Mouse (Mus musculus): Measurements from ENCODE around the gene Fam133b. TPM values are rescaled to one million over a fixed set of nuclear protein-coding genes. Genes with fewer than 3 reads are reported as not detected.
"Not testable (repeated sequence)": the region's sequence is repeated elsewhere in the genome, so short reads cannot be mapped to it uniquely, and the experiment has no call there.

Gene Fam133b
- total and polyA plus RNA-seq, 2 experiments from 2014 or later: 11.4 to 12.9 TPM

GRCm38 (mm10) chr5:3600790-3601189 is 57.2 kb downstream of the Fam133b start:
- WGBS: 87% methylated on average over 3 of the region's 3 CpGs

DNA sequence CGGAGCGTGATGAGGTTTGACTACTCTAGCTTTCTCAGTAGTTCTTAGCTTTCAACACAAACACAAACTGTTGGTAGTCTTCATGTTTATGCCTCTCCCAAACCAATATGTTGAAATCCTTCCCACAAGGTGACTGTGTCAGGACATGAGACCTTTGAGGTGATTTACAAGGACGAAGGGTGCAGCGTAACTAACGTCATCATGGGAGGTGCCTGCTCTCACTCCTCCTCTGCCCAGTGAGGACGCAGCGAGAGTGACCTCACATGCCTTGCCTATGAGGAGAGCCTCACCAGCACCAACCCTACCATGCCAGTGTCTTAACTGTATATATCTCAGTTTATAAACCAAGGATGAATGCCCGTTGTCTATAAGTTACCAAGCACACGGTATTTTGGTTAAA is 63.5 kb downstream of the Fam133b start:
- no peak overlapping the region for H3K4me2 ChIP-seq (ENCODE audit: low read depth, low read length)
- no peak overlapping the region for H3K4me3 ChIP-seq (ENCODE audit: low read depth, low read length)
- no peak overlapping the region for H3K9ac ChIP-seq (replicated peaks; ENCODE audit: low read depth, low read length)
- H3K27ac ChIP-seq (ENCODE audit: low read depth): no peak overlapping the region
- ATAC-seq (ENCODE audit: insufficient read depth, low read depth): no peak
- 92% methylated on average over 9 of the region's 9 CpGs for WGBS
- H3K4me1 ChIP-seq (ENCODE audit: control insufficient read depth, insufficient read depth): no peaks in the 10 kb centered on the region
- no peak for TF ChIP-seq EP300 (IDR thresholded peaks at IDR 0.05; ENCODE audit: low read depth)
- no peaks in the 10 kb centered on the region for H3K27me3 ChIP-seq (ENCODE audit: control insufficient read depth, insufficient read depth, low read length)
- H3K9me3 ChIP-seq (replicated peaks; ENCODE audit: control insufficient read depth, low read length): no peaks in the 10 kb centered on the region
- H3K36me3 ChIP-seq (replicated peaks; ENCODE audit: control insufficient read depth, insufficient read depth, low read length): peaks cover 47% of the 10 kb centered on the region
- DNase-seq (ENCODE audit: low spot score): no peak

More at GRCm38 (mm10) chr5:3600790-3601189, 57.2 kb downstream of the Fam133b start:
- peaks cover 12% of the 10 kb centered on the region for H3K36me3 ChIP-seq (replicated peaks; ENCODE audit: control insufficient read depth, insufficient read depth, low read length)
- H3K27ac ChIP-seq (ENCODE audit: low read depth): no peak overlapping the region
- H3K9ac ChIP-seq (replicated peaks; ENCODE audit: low read depth, low read length): no peak overlapping the region
- H3K4me2 ChIP-seq (ENCODE audit: low read depth, low read length): no peak overlapping the region
- DNase-seq (ENCODE audit: low spot score) (no peak), ATAC-seq (ENCODE audit: insufficient read depth, low read depth) (no peak)
- H3K4me3 ChIP-seq (ENCODE audit: low read depth, low read length): no peak overlapping the region
- peaks cover 4% of the 10 kb centered on the region; the same call in 1 of the 2 replicates for H3K4me1 ChIP-seq (ENCODE audit: control insufficient read depth, insufficient read depth)
- no peaks in the 10 kb centered on the region for H3K27me3 ChIP-seq (ENCODE audit: control insufficient read depth, insufficient read depth, low read length)
- H3K9me3 ChIP-seq (replicated peaks; ENCODE audit: control insufficient read depth, low read length): no peaks in the 10 kb centered on the region
- TF ChIP-seq CTCF (IDR thresholded peaks at IDR 0.05; ENCODE audit: low read depth) (no peak), EP300 (IDR thresholded peaks at IDR 0.05; ENCODE audit: low read depth) (no peak)

GRCm38 (mm10) chr5:3609241-3609640 is 65.6 kb downstream of the Fam133b start:
- no peaks in the 10 kb centered on the region for H3K4me1 ChIP-seq (ENCODE audit: control insufficient read depth, insufficient read depth)
- no peak overlapping the region for H3K9ac ChIP-seq (replicated peaks; ENCODE audit: low read depth, low read length)
- DNase-seq (ENCODE audit: low spot score): no peak
- no peak for TF ChIP-seq EP300 (IDR thresholded peaks at IDR 0.05; ENCODE audit: low read depth)
- TF ChIP-seq CTCF (IDR thresholded peaks at IDR 0.05; ENCODE audit: low read depth): no peak
- no peaks in the 10 kb centered on the region for H3K27me3 ChIP-seq (ENCODE audit: control insufficient read depth, insufficient read depth, low read length)
- H3K27ac ChIP-seq (ENCODE audit: low read depth): no peak overlapping the region
- H3K9me3 ChIP-seq (replicated peaks; ENCODE audit: control insufficient read depth, low read length): no peaks in the 10 kb centered on the region
- H3K36me3 ChIP-seq (replicated peaks; ENCODE audit: control insufficient read depth, insufficient read depth, low read length): peaks cover 55% of the 10 kb centered on the region
- no peak overlapping the region for H3K4me3 ChIP-seq (ENCODE audit: low read depth, low read length)
- WGBS: 95% methylated on average over 7 of the region's 7 CpGs
- H3K4me2 ChIP-seq (ENCODE audit: low read depth, low read length): no peak overlapping the region
- ATAC-seq (ENCODE audit: insufficient read depth, low read depth): no peak

DNA sequence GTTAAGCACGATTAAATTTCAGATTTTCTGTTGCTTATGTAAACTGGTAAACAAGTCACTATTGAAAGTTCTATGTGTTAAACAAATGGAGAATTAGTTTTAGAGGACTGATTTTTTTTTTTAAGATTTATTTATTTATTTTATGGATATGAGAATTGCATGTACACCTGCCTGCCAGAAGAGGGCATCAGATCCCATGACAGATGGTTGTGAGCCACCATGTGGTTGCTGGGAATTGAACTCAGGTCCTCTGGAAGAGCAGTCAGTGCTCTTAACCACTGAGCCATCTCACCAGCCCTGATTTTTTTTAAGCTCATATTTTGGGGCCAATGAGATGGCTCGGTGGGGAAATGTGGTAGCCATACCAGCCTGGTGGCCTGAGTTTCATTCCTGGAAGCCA is 68.2 kb downstream of the Fam133b start:
- peaks cover 54% of the 10 kb centered on the region for H3K36me3 ChIP-seq (replicated peaks; ENCODE audit: control insufficient read depth, insufficient read depth, low read length)
- DNase-seq (ENCODE audit: low spot score); H3K27ac ChIP-seq (ENCODE audit: low read depth): not testable (repeated sequence)

More for the DNA sequence above, 68.2 kb downstream of the Fam133b start:
- not testable (repeated sequence) for H3K9me3 ChIP-seq (replicated peaks; ENCODE audit: control insufficient read depth, low read length); H3K4me2 ChIP-seq (ENCODE audit: low read depth, low read length); H3K27me3 ChIP-seq (ENCODE audit: control insufficient read depth, insufficient read depth, low read length); H3K4me1 ChIP-seq (ENCODE audit: control insufficient read depth, insufficient read depth); H3K4me3 ChIP-seq (ENCODE audit: low read depth, low read length); ATAC-seq (ENCODE audit: insufficient read depth, low read depth); H3K9ac ChIP-seq (replicated peaks; ENCODE audit: low read depth, low read length)
- WGBS: 91% methylated on average over 2 of the region's 2 CpGs

Other genes with a start within 250 kb of the Fam133b start
- 43.0 and 55.2 TPM in 2 replicates for gene Cdk6, start 202.3 kb upstream of the Fam133b start, total RNA-seq (2014; rRNA removed; ENCODE audit: low replicate concordance)
- 17.7 and 19.2 TPM in 2 replicates for gene Cdk6, start 202.3 kb upstream of the Fam133b start, polyA plus RNA-seq (2015; fragmentation: Nextera tagmentation; extraction: Ambion mirVana)
- gene 1700109H08Rik, start 27.7 kb downstream of the Fam133b start, total RNA-seq (2014; rRNA removed; ENCODE audit: low replicate concordance): 2.8 and 5.6 TPM in 2 replicates
- gene 1700109H08Rik, start 27.7 kb downstream of the Fam133b start, polyA plus RNA-seq (2015; fragmentation: Nextera tagmentation; extraction: Ambion mirVana): 0.67 and 0.68 TPM in 2 replicates
- 7.9 and 27.8 TPM in 2 replicates for gene Pex1, start 52.2 kb downstream of the Fam133b start, total RNA-seq (2014; rRNA removed; ENCODE audit: low replicate concordance)
- 8.4 and 9.4 TPM in 2 replicates for gene Pex1, start 52.2 kb downstream of the Fam133b start, polyA plus RNA-seq (2015; fragmentation: Nextera tagmentation; extraction: Ambion mirVana)
- 3.5 and 9.5 TPM in 2 replicates for gene Rbm48, start 52.8 kb downstream of the Fam133b start, total RNA-seq (2014; rRNA removed; ENCODE audit: low replicate concordance)
- 5.9 and 6.2 TPM in 2 replicates for gene Rbm48, start 52.8 kb downstream of the Fam133b start, polyA plus RNA-seq (2015; fragmentation: Nextera tagmentation; extraction: Ambion mirVana)
- not detected in 2 replicates for gene Tmbim7, start 107.3 kb downstream of the Fam133b start, total RNA-seq (2014; rRNA removed; ENCODE audit: low replicate concordance)
- gene Tmbim7, start 107.3 kb downstream of the Fam133b start, polyA plus RNA-seq (2015; fragmentation: Nextera tagmentation; extraction: Ambion mirVana): not detected in 2 replicates
- gene Gatad1, start 113.4 kb downstream of the Fam133b start, total RNA-seq (2014; rRNA removed; ENCODE audit: low replicate concordance): 73.8 and 114 TPM in 2 replicates
- gene Gatad1, start 113.4 kb downstream of the Fam133b start, polyA plus RNA-seq (2015; fragmentation: Nextera tagmentation; extraction: Ambion mirVana): 72.7 and 76.5 TPM in 2 replicates